Mouse (Mus musculus) neural tube, embryonic 11.5 days (tissue): ENCODE results near the gene Plch2. TPM values are rescaled to one million over a fixed set of nuclear protein-coding genes. Genes with fewer than 3 reads are reported as not detected.
A peak's percentile ranks its signal among the peaks of the same experiment; 100 is the strongest.

ENCODE experiments used
- ATAC-seq: fragments of 200-750 bp; cut with Nextera tagmentation; 2 replicates; pipeline ENCODE4 v1.8.0; 2017; ENCODE audit warnings: moderate number of reproducible peaks, mild to moderate bottlenecking, moderate TSS enrichment, moderate library complexity; ENCODE audit not compliant: insufficient read depth, low FRiP score, low TSS enrichment
- DNase-seq: peaks from one replicate; pipeline ENCODE4 v3.0.0-alpha.2; 2015; ENCODE audit warnings: low spot score
- H3K27ac ChIP-seq: fragments of 300-500 bp; sonication (generic); 2 replicates; pipeline ENCODE4 v1.5.1; 2014; ENCODE audit warnings: low read depth, mild to moderate bottlenecking, low read length
- H3K27me3 ChIP-seq: fragments of 300-500 bp; sonication (generic); 2 replicates; pipeline ENCODE4 v1.6.1; 2014; ENCODE audit warnings: mild to moderate bottlenecking, low read length, mixed read lengths; ENCODE audit not compliant: control insufficient read depth, insufficient read depth
- H3K36me3 ChIP-seq: fragments of 300-500 bp; sonication (generic); 2 replicates; pipeline ENCODE4 v1.6.1; 2014; ENCODE audit warnings: mild to moderate bottlenecking, low read length, moderate library complexity, mixed read lengths; ENCODE audit not compliant: control insufficient read depth, insufficient read depth
- H3K4me1 ChIP-seq: fragments of 300-500 bp; sonication (generic); 2 replicates; pipeline ENCODE4 v1.6.1; 2014; ENCODE audit warnings: low read length, mixed read lengths; ENCODE audit not compliant: control insufficient read depth, insufficient read depth
- H3K4me2 ChIP-seq: fragments of 300-500 bp; sonication (generic); 2 replicates; pipeline ENCODE4 v1.6.1; 2014; ENCODE audit warnings: low read depth, mild to moderate bottlenecking, moderate library complexity
- H3K4me3 ChIP-seq: fragments of 300-500 bp; sonication (generic); 2 replicates; pipeline ENCODE4 v1.5.1; 2014; ENCODE audit warnings: low read depth, low read length
- H3K9ac ChIP-seq: fragments of 300-500 bp; sonication (generic); 2 replicates; pipeline ENCODE4 v1.6.1; 2014; ENCODE audit warnings: mild to moderate bottlenecking, low read length
- H3K9me3 ChIP-seq: fragments of 300-500 bp; sonication (generic); 2 replicates; pipeline ENCODE4 v1.6.1; 2016; ENCODE audit warnings: low read length; ENCODE audit not compliant: control insufficient read depth
- WGBS: fragments of 180-500 bp; shearing (Covaris S2); extraction: QIAGEN DNeasy Blood & Tissue Kit; methylation state at CpG from one replicate; pipeline ENCODE4 v1.1.7; 2014; 5-methylcytosine and 5-hydroxymethylcytosine counted together
- polyA plus RNA-seq: library from polyadenylated mRNA; unstranded; fragments of >200 nt; fragmentation: Nextera tagmentation; extraction: Ambion mirVana; gene quantifications from 2 replicates; pipeline ENCODE4 v1.2.1, GENCODE M21; 2014

Gene Plch2
- polyA plus RNA-seq, 1 experiment from 2014 or later: 1.6 TPM

DNA sequence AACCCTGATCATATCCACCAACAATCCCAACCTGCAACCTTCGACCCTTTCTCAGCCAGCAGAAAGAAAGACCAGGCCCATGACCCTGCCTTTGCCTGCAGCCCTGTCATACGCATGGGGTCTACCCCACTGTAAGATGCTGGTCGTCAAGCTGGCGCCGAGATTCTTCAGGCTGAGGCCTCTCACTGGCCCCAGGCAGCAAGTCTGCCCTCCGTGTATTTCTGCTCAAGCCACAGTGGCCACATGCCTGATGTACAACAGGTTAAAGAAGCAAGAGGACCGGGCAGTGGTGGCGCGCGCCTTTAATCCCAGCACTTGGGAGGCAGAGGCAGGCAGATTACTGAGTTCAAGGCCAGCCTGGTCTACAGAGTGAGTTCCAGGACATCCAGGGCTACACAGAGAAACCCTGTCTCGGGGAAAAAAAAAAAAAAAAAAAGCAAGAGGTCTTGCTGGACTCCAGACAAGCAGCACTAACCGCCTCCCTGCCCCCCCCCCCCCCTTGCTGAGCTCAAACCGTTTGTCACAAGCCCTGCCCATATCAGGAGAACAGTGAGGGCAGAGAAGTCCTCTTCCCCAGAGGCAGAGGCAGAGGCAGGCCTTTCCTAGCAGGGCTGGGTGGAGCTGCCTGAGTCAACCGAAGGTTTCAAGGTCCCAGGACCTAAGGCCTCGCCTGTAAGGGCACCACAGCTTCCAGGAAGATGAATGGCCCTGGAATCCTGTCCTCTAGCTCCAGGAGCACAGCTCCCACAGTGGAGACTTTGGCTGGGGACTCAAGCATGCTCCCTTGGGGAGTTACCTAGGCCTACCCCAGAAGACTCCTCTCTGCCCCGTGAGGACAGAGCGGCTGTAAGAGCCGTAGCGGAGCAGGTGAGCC, 74.1 kb downstream of the Plch2 start:
- Histone ChIP-seq H3K4me3 (no peak overlapping the region), H3K4me2 (no peak overlapping the region), H3K9me3 (no peaks in the 10 kb centered on the region), H3K36me3 (peaks cover 16% of the 10 kb centered on the region), H3K27me3 (peaks cover 3% of the 10 kb centered on the region; the same call in 1 of the 2 replicates), H3K4me1 (peaks cover 7% of the 10 kb centered on the region; the same call in 1 of the 2 replicates), H3K27ac (no peak overlapping the region), H3K9ac (no peak overlapping the region)
- DNase-seq (no peak), ATAC-seq (no peak)
- WGBS: 75% methylated on average over 18 of the region's 19 CpGs

DNA sequence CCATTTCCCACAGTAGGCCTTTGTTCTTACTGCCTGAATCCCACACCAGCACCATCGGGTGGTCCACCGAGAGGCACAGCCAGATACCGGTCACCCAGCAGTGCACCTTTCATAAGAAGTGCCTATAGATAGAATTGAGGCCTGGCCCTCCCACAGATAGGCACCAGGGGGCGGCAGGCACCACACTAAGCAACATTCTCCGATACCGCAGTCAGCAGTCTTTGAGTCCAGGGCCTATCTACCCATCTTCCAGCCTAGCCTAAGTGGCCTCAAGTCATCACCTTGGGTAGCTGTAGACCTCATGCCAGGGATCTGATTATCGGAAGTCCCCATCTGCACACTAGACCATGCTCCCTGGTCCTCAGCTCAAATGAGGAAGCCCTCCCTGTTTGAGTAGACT, 75.1 kb downstream of the Plch2 start:
- H3K4me1 ChIP-seq: peaks cover 7% of the 10 kb centered on the region; the same call in 1 of the 2 replicates
- no peak overlapping the region for H3K9ac ChIP-seq
- no peaks in the 10 kb centered on the region for H3K9me3 ChIP-seq
- no peak overlapping the region for H3K27ac ChIP-seq
- H3K4me3 ChIP-seq: no peak overlapping the region
- 60% methylated on average over 7 of the region's 7 CpGs for WGBS
- ATAC-seq: 0 out of 2 replicates have a peak, but pooled peaks have one; percentile 21
- peaks cover 3% of the 10 kb centered on the region; the same call in 1 of the 2 replicates for H3K27me3 ChIP-seq
- peaks cover 23% of the 10 kb centered on the region for H3K36me3 ChIP-seq
- no peak overlapping the region for H3K4me2 ChIP-seq
- DNase-seq: peak; percentile 77

DNA sequence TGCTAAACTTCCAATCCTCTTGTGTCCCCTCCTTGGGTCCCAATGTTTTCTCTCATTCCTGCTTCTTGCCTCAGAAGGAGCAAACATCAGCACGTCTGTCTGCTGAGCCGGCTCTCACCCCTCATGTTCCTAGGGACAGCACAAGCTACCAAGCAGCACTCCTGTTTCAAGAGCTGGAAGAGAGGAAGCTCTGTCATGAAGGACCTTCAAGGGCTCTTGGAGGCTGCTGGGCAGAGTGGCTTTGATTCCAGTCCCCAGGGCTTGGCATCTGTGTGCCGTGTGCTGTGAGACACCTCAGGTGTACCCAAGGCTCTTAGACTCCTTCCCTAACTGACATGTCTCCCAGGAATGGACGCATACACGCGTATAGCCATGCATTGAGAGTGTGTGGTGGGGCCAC, 75.5 kb downstream of the Plch2 start:
- DNase-seq (no peak), ATAC-seq (no peak)
- Histone ChIP-seq H3K9ac (no peak overlapping the region), H3K4me2 (no peak overlapping the region), H3K27ac (no peak overlapping the region), H3K36me3 (peaks cover 27% of the 10 kb centered on the region), H3K4me3 (no peak overlapping the region), H3K27me3 (peaks cover 3% of the 10 kb centered on the region; the same call in 1 of the 2 replicates), H3K9me3 (no peaks in the 10 kb centered on the region), H3K4me1 (peaks cover 7% of the 10 kb centered on the region; the same call in 1 of the 2 replicates)
- whole genome bisulfite sequencing: 91% methylated on average over 6 of the region's 6 CpGs

DNA sequence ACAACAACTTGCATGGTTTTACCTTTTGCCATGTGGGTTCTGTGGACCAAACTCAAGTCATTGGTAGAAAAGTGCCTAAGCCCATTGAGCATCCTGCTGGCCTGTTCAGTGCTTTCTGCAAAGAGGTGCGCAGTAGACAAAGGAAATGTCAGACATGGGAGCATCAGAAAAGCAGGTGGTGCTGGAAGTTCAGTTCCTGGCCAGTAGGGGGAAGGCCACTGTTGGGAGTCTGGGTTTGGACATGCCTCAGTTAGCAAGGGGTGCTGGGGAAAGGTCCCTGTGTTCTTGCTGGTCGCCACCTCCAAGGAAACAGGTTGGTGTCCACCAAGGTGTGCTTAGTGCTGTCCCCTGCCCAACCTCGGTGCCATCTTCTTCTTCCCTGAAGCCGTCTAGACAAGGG, 76.5 kb downstream of the Plch2 start:
- 93% methylated on average over 4 of the region's 4 CpGs for WGBS
- no peak overlapping the region for H3K4me2 ChIP-seq
- no peaks in the 10 kb centered on the region for H3K9me3 ChIP-seq
- H3K27me3 ChIP-seq: peaks cover 3% of the 10 kb centered on the region; the same call in 1 of the 2 replicates
- ATAC-seq: no peak
- H3K4me3 ChIP-seq: no peak overlapping the region
- no peak overlapping the region for H3K9ac ChIP-seq
- H3K4me1 ChIP-seq: no peaks in the 10 kb centered on the region
- peaks cover 32% of the 10 kb centered on the region for H3K36me3 ChIP-seq
- H3K27ac ChIP-seq: no peak overlapping the region
- DNase-seq: no peak

DNA sequence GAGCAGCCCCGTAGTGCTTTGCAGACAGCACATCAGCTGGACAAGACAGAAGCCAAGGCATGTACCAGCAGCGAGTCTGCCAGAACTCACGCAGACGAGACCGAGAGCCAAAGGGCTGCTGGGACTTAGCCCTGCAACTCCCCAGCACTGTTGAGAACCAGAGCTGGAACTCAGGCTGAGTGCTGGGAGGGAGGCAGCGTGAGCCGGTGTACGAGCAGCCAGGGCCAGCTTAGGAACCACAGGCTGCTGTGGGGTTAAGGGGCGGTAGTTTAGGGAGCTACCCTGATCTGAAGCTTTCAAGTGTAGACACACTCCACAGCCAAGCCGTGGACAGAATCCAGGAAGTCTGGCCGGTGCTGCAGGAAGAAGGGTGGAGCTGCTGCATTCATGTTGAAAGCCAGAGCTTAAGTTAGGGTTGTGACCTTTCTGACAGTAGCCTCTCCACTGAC, 82.4 kb downstream of the Plch2 start:
- ATAC-seq (no peak), DNase-seq (no peak)
- WGBS: 89% methylated on average over 11 of the region's 11 CpGs
- Histone ChIP-seq H3K4me2 (no peak overlapping the region), H3K27ac (no peak overlapping the region), H3K4me1 (no peaks in the 10 kb centered on the region), H3K27me3 (no peaks in the 10 kb centered on the region), H3K9me3 (no peaks in the 10 kb centered on the region), H3K9ac (no peak overlapping the region), H3K4me3 (no peak overlapping the region), H3K36me3 (peaks cover 52% of the 10 kb centered on the region)

DNA sequence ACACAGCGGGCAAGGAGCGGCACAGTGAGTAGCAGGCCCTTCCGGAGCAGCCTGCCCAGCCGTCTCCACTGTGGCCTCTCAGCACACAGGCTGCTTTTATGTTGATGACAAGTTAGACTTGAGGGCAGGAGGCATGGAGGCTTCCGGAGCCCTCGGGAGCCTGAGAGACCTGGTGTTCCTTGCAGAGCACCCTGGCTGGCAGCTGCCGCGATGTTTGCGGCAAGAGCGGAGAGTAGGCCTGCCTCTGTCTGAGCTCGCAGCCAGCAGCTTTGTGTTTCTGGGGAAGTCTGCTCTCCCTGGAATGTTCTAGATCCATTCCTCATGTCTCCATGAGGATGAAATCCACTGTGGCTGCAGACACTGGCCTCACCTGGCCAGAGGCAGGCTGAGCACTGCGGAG, 84.0 kb downstream of the Plch2 start:
- 94% methylated on average over 12 of the region's 12 CpGs for WGBS
- no peaks in the 10 kb centered on the region for H3K27me3 ChIP-seq
- no peaks in the 10 kb centered on the region for H3K4me1 ChIP-seq
- ATAC-seq (no peak), DNase-seq (no peak)
- peaks cover 49% of the 10 kb centered on the region for H3K36me3 ChIP-seq
- no peak overlapping the region for H3K4me2 ChIP-seq
- H3K27ac ChIP-seq: no peak overlapping the region
- H3K9me3 ChIP-seq: no peaks in the 10 kb centered on the region
- H3K9ac ChIP-seq: no peak overlapping the region; the same call in 1 of the 2 replicates
- H3K4me3 ChIP-seq: no peak overlapping the region

DNA sequence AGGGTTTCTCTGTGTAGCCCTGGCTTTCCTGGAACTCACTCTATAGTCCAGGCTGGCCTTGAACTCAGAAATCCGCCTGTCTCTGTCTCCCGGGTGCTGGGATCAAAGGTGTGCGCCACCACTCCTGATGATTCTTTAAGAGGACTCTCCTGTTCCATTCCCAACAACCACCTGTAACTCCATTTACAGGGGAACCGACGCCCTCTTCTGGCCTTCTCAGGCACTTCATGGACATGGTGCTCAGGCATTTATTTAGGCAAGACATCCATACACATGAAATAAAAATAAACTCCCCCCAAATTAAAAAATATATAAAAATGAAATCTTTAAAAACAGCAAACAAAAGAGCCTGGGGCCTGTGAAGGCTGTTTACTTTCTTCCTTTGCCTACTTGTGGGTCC, 89.4 kb downstream of the Plch2 start:
- ATAC-seq (no peak), DNase-seq (peak; percentile 70)
- Histone ChIP-seq H3K27me3 (no peaks in the 10 kb centered on the region), H3K9ac (no peak overlapping the region), H3K4me2 (no peak overlapping the region), H3K4me1 (peaks cover 20% of the 10 kb centered on the region), H3K9me3 (no peaks in the 10 kb centered on the region), H3K36me3 (peaks cover 12% of the 10 kb centered on the region), H3K27ac (no peak overlapping the region), H3K4me3 (no peak overlapping the region)
- WGBS: 58% methylated on average over 5 of the region's 5 CpGs

DNA sequence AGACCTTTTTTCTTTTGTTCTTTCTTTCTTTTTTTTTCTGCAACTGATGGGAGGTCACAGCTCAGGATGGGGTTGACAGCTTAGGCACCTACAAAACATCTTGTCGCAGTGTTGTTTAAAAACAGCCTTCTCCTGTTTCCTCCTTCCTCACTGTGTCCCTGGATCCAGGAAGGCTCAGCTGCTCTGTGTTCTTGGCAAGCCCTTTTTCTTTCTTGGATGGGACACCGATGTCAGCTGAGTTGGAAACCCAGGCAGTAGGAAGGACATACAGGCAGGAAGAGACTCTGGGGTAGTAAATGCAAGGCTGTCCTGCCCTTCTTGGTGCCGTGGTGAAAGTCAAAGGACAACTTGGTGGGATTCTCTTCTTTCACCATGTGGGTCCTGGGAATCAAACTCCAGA, 90.7 kb downstream of the Plch2 start:
- ATAC-seq: no peak
- no peaks in the 10 kb centered on the region for H3K27me3 ChIP-seq
- no peak for DNase-seq
- H3K4me2 ChIP-seq: peak overlapping the region; percentile 79; the same call in 1 of the 2 replicates
- no peaks in the 10 kb centered on the region for H3K9me3 ChIP-seq
- no peak overlapping the region for H3K27ac ChIP-seq
- H3K36me3 ChIP-seq: peaks cover 6% of the 10 kb centered on the region
- H3K9ac ChIP-seq: no peak overlapping the region
- H3K4me1 ChIP-seq: peaks cover 32% of the 10 kb centered on the region
- 83% methylated on average over 3 of the region's 3 CpGs for WGBS
- H3K4me3 ChIP-seq: 0 out of 2 replicates have a peak overlapping the region, but pooled peaks have one; percentile 8
